Mouse (Mus musculus) spleen, adult 2 months (tissue): ENCODE measurements around the gene Plxdc2.

ENCODE experiments used
- CTCF ChIP-seq: fragments of 200-500 bp; IDR thresholded peaks from 2 replicates; pipeline ENCODE4 v1.5.1; 2011; ENCODE audit warnings: mild to moderate bottlenecking, inconsistent platforms; ENCODE audit not compliant: insufficient read depth, insufficient read length, insufficient replicate concordance; ENCODE audit errors: extremely low read depth
- POLR2A ChIP-seq: fragments of 200-500 bp; IDR thresholded peaks from 2 replicates; pipeline ENCODE4 v1.6.1; 2011; ENCODE audit warnings: low read depth, low read length, inconsistent platforms

- no peak for TF ChIP-seq CTCF
- TF ChIP-seq POLR2A = no peak
Measured at GRCm38 (mm10) chr2:16459490-16459889, 103.4 kb downstream of the Plxdc2 start.
